Mouse (Mus musculus) monocyte, adult 2 months (primary cell): ENCODE measurements around the gene Hcls1.

Experiments used
- DNase-seq, 2 experiments: peaks; one replicate each; pipeline ENCODE4 v3.0.0; 2022; ENCODE audit warnings: low spot score in 2 of 2, low read depth in 1 of 2

The Hcls1 gene

GRCm38 (mm10) chr16:36988066-36988465 is 53.3 kb downstream of the Hcls1 start:
- no peak for DNase-seq

- no peak for DNase-seq
Measured at GRCm38 (mm10) chr16:36989493-36989892, 54.7 kb downstream of the Hcls1 start.

- no peak for DNase-seq
Measured at GRCm38 (mm10) chr16:36989999-36990625, 55.3 kb downstream of the Hcls1 start, which contains the start of gene Fbxo40. Gene Fbxo40 (minus strand): TSS chr16:36990467.

DNA sequence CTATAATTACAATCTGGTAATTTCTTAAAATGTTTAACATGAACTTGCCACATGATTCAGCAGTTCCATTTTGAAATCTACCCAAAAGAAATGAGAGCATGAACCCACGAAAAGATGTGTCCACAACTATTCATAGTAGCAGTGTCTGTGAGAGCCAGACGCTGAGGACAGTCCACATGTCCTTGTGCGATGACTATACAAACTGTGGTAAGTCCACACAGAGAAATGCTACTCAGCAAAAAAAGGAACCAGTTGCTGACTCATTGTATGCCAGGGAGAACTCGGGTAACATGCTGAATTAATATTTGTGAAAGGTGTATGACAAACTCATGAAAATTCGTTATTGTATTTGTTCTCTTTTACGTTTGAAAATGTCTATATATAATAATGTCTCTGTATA is 62.9 kb downstream of the Hcls1 start:
- DNase-seq: no peak

DNA sequence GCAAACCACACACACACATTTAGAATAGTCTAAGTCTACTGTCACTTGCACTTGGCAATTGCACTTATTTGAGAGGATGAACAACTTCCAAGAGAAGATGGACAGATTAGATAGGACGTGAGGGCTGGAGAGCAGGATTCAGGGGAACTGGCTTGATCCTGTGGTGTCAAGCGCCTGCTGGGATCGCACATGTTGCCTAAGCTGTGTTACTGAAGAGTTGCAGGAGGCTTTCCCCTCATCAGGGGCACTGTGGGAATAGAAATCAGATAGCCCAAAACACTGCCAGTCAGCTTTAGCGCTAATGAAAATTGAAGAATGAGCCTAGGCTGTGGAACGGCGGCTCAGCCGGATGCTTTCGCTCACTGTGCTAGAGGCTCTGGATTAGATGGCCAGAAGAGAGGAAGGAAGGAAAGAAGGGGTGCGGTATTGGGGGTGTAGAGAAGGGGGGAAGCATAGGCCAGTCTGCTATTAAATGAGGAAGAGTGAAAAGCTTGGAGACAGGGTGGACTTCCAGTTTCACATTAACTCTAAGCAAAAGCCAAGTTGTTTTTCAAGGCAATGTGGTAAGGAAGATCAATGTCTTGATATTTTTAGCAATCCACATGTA is 64.7 kb downstream of the Hcls1 start:
- no peak for DNase-seq

DNA sequence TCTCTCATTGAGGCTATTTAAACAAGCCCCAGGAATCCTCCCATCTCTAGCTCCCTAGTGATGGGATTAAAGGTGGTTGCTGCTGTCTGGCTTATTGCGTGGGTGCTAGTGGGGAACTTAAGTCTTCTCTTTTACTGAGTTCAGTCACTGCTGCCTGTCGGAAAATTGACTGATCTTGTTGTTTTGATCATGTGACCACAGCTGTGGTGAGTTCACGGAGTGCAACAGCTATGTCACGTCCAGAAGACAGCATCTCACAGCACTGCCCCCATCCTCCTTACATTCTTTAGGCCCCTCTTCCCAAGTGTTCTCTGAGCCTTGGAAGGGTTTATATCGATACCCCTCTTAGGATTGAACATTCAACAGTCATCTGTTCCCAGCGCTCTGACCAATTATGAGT is 74.5 kb downstream of the Hcls1 start:
- DNase-seq: no peak

DNA sequence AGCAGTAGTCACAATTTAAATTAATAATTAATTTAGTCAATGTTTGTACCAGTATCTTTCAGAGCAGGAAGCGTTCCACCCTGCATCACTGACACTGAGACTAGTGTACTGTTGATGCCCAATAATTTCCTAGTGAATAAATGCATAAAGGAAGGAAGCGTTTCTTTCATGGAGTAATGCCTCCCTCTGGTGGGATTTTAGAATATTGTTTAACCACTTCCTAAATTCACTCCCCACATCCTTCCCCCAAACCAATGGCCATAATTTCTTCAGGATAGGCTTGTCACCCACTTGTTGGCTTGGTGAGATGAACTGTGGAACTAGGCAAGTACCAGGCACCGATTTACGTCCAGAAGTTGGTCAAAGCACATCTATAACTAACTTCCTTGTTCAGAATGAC is 75.6 kb downstream of the Hcls1 start:
- peak in 1 of 2 experiments; percentile 12 for DNase-seq

- peak; percentile 84 to 86 for DNase-seq
Measured at GRCm38 (mm10) chr16:37011061-37011921, 76.5 kb downstream of the Hcls1 start, which contains the start of gene Polq. Gene Polq (plus strand): TSS chr16:37011786.

DNA sequence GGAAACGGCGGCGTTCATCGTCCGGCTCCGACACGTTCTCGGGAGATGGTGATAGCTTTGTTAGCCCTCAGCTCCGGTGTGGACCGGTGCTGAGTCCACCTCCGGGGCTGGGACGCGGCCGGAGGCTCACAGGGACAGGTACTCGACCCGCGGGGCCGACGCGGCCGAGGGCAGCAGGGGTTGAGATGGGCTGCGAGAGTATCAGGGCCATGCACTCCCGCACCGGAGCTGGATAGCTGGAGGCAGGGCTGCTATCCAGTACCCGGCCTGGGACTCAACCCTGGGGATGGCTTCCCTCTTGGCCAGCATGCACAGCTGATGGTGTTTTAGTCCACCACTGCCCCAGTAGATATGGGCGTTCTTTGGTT is 77.1 kb downstream of the Hcls1 start:
- DNase-seq: peak in 1 of 2 experiments; percentile 4

DNA sequence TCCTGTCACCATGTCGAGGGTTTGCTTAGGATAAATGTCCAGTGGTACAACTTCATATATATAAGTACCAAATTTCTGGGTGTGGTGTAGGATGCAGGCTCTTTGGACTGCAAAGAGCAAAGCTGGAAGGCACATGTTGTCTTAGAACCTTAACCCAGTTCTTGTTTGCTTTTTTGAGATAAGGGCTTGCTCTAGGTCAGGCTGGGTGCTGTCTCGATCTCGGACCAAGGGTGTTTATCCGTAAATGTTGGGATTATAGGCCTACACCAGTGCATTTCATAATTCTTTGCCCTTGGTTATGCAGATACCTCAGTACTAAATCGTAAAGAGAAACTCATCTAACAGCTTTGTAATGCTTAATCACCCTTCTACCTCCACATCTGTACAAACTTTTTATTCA is 77.6 kb downstream of the Hcls1 start:
- no peak for DNase-seq
